Mouse (Mus musculus) hindbrain, embryonic 16.5 days (tissue): Measurements from ENCODE around the gene Fam72a. TPM values are rescaled to one million over a fixed set of nuclear protein-coding genes. Genes with fewer than 3 reads are reported as not detected.

Experiments used
- ATAC-seq: fragments of 200-750 bp; cut with Nextera tagmentation; 2 replicates; pipeline ENCODE4 v1.8.0; 2017; ENCODE audit warnings: moderate TSS enrichment, moderate library complexity
- H3K27ac ChIP-seq: fragments of 300-500 bp; sonication (generic); 2 replicates; pipeline ENCODE4 v1.5.1; 2014; ENCODE audit warnings: low read depth, mild to moderate bottlenecking, control low read depth, low read length, moderate library complexity
- H3K27me3 ChIP-seq: fragments of 300-500 bp; sonication (generic); replicated peaks from 2 replicates; pipeline ENCODE4 v1.6.1; 2014; ENCODE audit warnings: low read length; ENCODE audit not compliant: control insufficient read depth, insufficient read depth
- H3K36me3 ChIP-seq: fragments of 300-500 bp; sonication (generic); 2 replicates; pipeline ENCODE4 v1.6.1; 2014; ENCODE audit warnings: mild to moderate bottlenecking, low read length, moderate library complexity, mixed read lengths; ENCODE audit not compliant: control insufficient read depth, insufficient read depth
- H3K4me1 ChIP-seq: fragments of 300-500 bp; sonication (generic); 2 replicates; pipeline ENCODE4 v1.6.1; 2014; ENCODE audit warnings: low read depth, low read length; ENCODE audit not compliant: control insufficient read depth, insufficient read depth
- H3K4me2 ChIP-seq: fragments of 300-500 bp; sonication (generic); 2 replicates; pipeline ENCODE4 v1.6.1; 2014; ENCODE audit warnings: mild to moderate bottlenecking, low read length, control low read depth, moderate library complexity
- H3K4me3 ChIP-seq: fragments of 300-500 bp; sonication (generic); 2 replicates; pipeline ENCODE4 v1.5.1; 2014; ENCODE audit warnings: mild to moderate bottlenecking, low read length, control low read depth, moderate library complexity
- H3K9ac ChIP-seq: fragments of 300-500 bp; sonication (generic); 2 replicates; pipeline ENCODE4 v1.6.1; 2014; ENCODE audit warnings: low read depth, mild to moderate bottlenecking, control low read depth, low read length, moderate library complexity
- H3K9me3 ChIP-seq: fragments of 300-500 bp; sonication (generic); 2 replicates; pipeline ENCODE4 v1.6.1; 2014; ENCODE audit warnings: mild to moderate bottlenecking, low read length, moderate library complexity; ENCODE audit not compliant: control insufficient read depth
- WGBS: fragments of 180-500 bp; shearing (Covaris S2); extraction: QIAGEN DNeasy Blood & Tissue Kit; methylation state at CpG from one replicate; pipeline ENCODE4 v1.1.7; 2014; 5-methylcytosine and 5-hydroxymethylcytosine counted together
- polyA plus RNA-seq: library from polyadenylated mRNA; unstranded; fragments of >200 nt; fragmentation: Nextera tagmentation; extraction: Ambion mirVana; gene quantifications from 2 replicates; pipeline ENCODE4 v1.2.1, GENCODE M21; 2015

The Fam72a gene
- polyA plus RNA-seq, 1 experiment from 2014 or later = 1.1 TPM

GRCm38 (mm10) chr1:131543886-131544565, 16.3 kb downstream of the Fam72a start:
- H3K4me3 ChIP-seq = no peak overlapping the region
- no peaks in the 10 kb centered on the region for H3K9me3 ChIP-seq
- no peak for ATAC-seq
- H3K36me3 ChIP-seq = no peaks in the 10 kb centered on the region
- no peaks in the 10 kb centered on the region; the same call in 1 of the 2 replicates for H3K4me1 ChIP-seq
- H3K27ac ChIP-seq = no peak overlapping the region
- no peaks in the 10 kb centered on the region for H3K27me3 ChIP-seq
- WGBS = 75% methylated on average over 7 of the region's 7 CpGs
- H3K9ac ChIP-seq = no peak overlapping the region
- H3K4me2 ChIP-seq = no peak overlapping the region

- 80% methylated on average over 13 of the region's 13 CpGs for WGBS
- no peak overlapping the region for H3K9ac ChIP-seq
- no peaks in the 10 kb centered on the region for H3K36me3 ChIP-seq
- no peaks in the 10 kb centered on the region; the same call in 1 of the 2 replicates for H3K4me1 ChIP-seq
- no peak overlapping the region for H3K27ac ChIP-seq
- H3K4me2 ChIP-seq = no peak overlapping the region
- no peaks in the 10 kb centered on the region for H3K9me3 ChIP-seq
- no peak overlapping the region for H3K4me3 ChIP-seq
- ATAC-seq = no peak
- no peaks in the 10 kb centered on the region for H3K27me3 ChIP-seq
Measured at GRCm38 (mm10) chr1:131546798-131547690, 19.3 kb downstream of the Fam72a start.

- 38% methylated on average over 8 of the region's 8 CpGs for WGBS
- no peaks in the 10 kb centered on the region for H3K36me3 ChIP-seq
- no peaks in the 10 kb centered on the region; the same call in 1 of the 2 replicates for H3K4me1 ChIP-seq
- no peak overlapping the region for H3K4me3 ChIP-seq
- no peak overlapping the region for H3K27ac ChIP-seq
- H3K4me2 ChIP-seq = no peak overlapping the region
- no peaks in the 10 kb centered on the region for H3K27me3 ChIP-seq
- H3K9me3 ChIP-seq = no peaks in the 10 kb centered on the region
- ATAC-seq = peak; percentile 69
- H3K9ac ChIP-seq = peak overlapping the region; percentile 11; the same call in 1 of the 2 replicates
Measured at GRCm38 (mm10) chr1:131548494-131549365, 21.0 kb downstream of the Fam72a start.

GRCm38 (mm10) chr1:131551956-131552355, 24.3 kb downstream of the Fam72a start:
- no peaks in the 10 kb centered on the region for H3K36me3 ChIP-seq
- no peaks in the 10 kb centered on the region for H3K27me3 ChIP-seq
- no peak overlapping the region for H3K4me3 ChIP-seq
- no peaks in the 10 kb centered on the region for H3K9me3 ChIP-seq
- H3K4me1 ChIP-seq = peaks cover 6% of the 10 kb centered on the region
- WGBS = 94% methylated on average over 2 of the region's 2 CpGs
- no peak overlapping the region for H3K27ac ChIP-seq
- H3K4me2 ChIP-seq = no peak overlapping the region
- ATAC-seq = no peak
- H3K9ac ChIP-seq = no peak overlapping the region

- no peak for ATAC-seq
- Histone ChIP-seq H3K27ac (no peak overlapping the region), H3K36me3 (no peaks in the 10 kb centered on the region), H3K4me1 (peaks cover 6% of the 10 kb centered on the region), H3K9me3 (no peaks in the 10 kb centered on the region), H3K4me2 (no peak overlapping the region), H3K27me3 (no peaks in the 10 kb centered on the region), H3K9ac (no peak overlapping the region), H3K4me3 (no peak overlapping the region)
Measured at GRCm38 (mm10) chr1:131553428-131553827, 25.7 kb downstream of the Fam72a start.

- Histone ChIP-seq H3K4me3 (no peak overlapping the region), H3K4me1 (peaks cover 6% of the 10 kb centered on the region), H3K4me2 (peak overlapping the region; percentile 52), H3K9ac (peak overlapping the region; percentile 63), H3K27ac (peak overlapping the region; percentile 79), H3K9me3 (no peaks in the 10 kb centered on the region), H3K36me3 (no peaks in the 10 kb centered on the region), H3K27me3 (no peaks in the 10 kb centered on the region)
- WGBS = 4% methylated on average over 13 of the region's 13 CpGs
- ATAC-seq = peak; percentile 99
Measured at GRCm38 (mm10) chr1:131555042-131555812, 27.5 kb downstream of the Fam72a start.

GRCm38 (mm10) chr1:131560500-131560899, 32.8 kb downstream of the Fam72a start:
- Histone ChIP-seq H3K9me3 (no peaks in the 10 kb centered on the region), H3K9ac (no peak overlapping the region), H3K4me1 (no peaks in the 10 kb centered on the region), H3K36me3 (no peaks in the 10 kb centered on the region), H3K4me2 (no peak overlapping the region), H3K27me3 (no peaks in the 10 kb centered on the region), H3K27ac (no peak overlapping the region), H3K4me3 (no peak overlapping the region)
- ATAC-seq = no peak

GRCm38 (mm10) chr1:131562081-131562480, 34.4 kb downstream of the Fam72a start:
- WGBS = 86% methylated on average over 2 of the region's 2 CpGs
- Histone ChIP-seq H3K27ac (no peak overlapping the region), H3K36me3 (no peaks in the 10 kb centered on the region), H3K9me3 (no peaks in the 10 kb centered on the region), H3K4me1 (no peaks in the 10 kb centered on the region), H3K4me2 (no peak overlapping the region), H3K27me3 (no peaks in the 10 kb centered on the region), H3K9ac (no peak overlapping the region), H3K4me3 (no peak overlapping the region)
- ATAC-seq = no peak
